Mouse (Mus musculus) ES-Bruce4 (cell line): ENCODE measurements around the gene Fam89b.

ENCODE experiments used
- CTCF ChIP-seq: IDR thresholded peaks from one replicate; pipeline ENCODE4 v1.8.1; 2011; ENCODE audit warnings: low read depth, low read length
- EP300 ChIP-seq: IDR thresholded peaks from 2 replicates; pipeline ENCODE4 v1.6.1; 2011; ENCODE audit warnings: low read depth, low read length; ENCODE audit not compliant: insufficient read depth
- POLR2A ChIP-seq: IDR thresholded peaks from one replicate; pipeline ENCODE4 v1.8.1; 2011; ENCODE audit warnings: low read length; ENCODE audit not compliant: insufficient read depth

GRCm38 (mm10) chr19:5713730-5714129 lies 15.7 kb downstream of the Fam89b start:
- no peak for TF ChIP-seq CTCF
- TF ChIP-seq POLR2A = no peak
- TF ChIP-seq EP300 = no peak
